Mouse (Mus musculus) CH12F3 (cell line): ENCODE measurements around the gene Hsd17b1.
"Not testable (repeated sequence)": the region's sequence is repeated elsewhere in the genome, so short reads cannot be mapped to it uniquely, and the experiment has no call there.

Source experiments
- in situ Hi-C: fragments of 300-500 bp; cut with MboI; formaldehyde crosslinking; loops from 2 replicates; pipeline ENCODE4 v1.14.3; 2020; ENCODE audit warnings: low sequenced_read_pairs

The Hsd17b1 gene

DNA sequence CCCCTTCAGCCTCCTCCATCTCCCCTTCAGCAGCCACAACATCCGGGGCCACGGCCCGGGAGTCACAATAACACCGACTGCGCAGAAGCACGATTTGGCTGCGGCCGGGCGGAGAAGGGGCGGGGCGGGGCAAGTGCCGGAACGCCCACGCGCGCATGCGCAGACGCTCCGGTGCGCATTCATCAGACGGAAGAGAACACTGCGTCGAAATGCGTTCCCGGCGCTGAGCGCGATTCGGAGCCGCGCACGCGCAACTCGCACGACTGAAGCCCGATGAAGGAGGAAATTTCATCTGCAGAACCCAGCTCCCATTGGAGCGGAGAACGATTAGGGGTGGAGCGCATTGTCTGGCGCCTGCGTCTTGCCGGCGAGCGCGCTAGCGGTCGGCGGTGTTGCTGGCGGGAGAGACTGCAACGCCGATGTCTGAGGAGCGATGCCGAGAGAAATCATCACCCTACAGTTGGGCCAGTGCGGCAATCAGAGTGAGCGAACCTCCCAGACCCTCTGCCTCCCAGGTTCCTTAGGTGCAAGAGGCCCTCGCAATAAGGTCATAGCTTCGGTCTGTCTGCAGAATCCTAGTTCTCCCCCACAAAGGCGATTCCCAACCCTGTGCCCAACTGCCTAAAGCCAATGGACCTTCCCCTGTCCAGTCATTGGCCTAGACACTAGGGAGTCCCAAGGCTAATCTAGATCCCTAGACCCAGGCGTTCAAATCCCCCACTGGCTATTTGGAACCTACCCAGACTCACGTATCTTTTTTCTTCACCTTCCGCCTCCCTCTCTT, 41.7 kb downstream of the Hsd17b1 start, which contains the start of the genes Retreg3 and Tubg1:
Gene Retreg3 (minus strand): TSS at position 133 of the 784 bp plus-strand sequence.
Gene Tubg1 (plus strand): TSS at position 178 of the 784 bp plus-strand sequence.
- in situ Hi-C loops = no loop called here

DNA sequence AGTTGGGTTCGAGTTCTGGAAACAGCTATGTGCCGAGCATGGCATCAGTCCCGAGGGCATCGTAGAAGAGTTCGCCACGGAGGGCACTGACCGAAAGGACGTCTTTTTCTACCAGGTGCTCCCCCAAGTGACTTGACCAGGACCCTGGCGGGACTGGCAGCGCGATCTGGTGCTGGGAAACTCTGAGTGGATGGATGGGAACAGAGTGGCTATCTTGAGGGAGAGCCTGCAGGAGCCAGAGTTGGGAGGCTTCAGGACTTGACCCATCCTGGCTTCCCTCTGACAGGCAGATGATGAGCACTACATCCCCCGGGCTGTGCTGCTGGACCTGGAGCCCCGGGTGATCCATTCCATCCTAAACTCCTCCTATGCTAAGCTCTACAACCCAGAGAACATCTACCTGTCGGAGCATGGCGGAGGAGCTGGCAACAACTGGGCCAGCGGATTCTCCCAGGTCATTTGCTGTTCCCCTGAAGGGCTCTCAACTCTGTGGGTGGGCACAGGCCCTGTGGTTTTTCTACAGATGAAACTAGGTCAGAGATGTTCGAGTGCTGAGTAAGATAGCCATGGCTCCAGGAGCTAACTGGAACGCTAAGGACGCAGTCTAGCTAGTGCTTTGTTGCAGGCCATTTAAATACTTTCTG, 42.5 kb downstream of the Hsd17b1 start:
- in situ Hi-C loops = no loop called here

DNA sequence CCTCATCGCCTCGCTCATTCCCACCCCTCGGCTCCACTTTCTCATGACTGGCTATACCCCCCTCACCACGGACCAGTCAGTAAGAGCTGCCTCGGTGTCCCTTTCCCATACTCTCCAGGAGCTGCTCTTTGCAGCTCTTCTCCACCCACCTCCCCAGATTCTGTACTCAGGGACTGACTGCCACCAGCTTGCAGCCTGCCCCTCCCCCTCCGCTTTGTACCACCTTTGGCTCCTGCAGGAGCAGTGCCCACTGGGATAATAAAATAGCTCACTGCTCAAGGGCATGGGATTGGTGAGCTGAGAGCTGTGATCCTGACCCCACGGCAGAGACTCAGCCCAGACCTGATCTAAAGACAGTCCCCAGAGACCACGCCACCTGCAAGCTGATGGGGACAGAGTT, 46.3 kb downstream of the Hsd17b1 start:
- in situ Hi-C loops = not testable (repeated sequence)

DNA sequence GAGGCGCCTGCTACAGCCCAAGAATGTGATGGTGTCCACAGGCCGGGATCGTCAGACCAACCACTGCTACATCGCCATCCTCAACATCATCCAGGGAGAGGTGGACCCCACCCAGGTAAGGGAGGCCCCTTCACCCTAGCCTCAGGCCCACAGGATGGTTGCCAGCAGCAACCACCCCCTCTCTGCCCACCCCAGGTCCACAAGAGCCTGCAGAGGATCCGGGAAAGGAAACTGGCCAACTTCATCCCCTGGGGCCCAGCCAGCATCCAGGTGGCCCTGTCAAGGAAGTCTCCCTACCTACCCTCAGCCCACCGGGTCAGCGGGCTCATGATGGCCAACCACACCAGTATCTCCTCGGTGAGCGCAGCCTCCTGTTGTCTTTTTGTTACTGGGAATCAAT, 46.8 kb downstream of the Hsd17b1 start:
- in situ Hi-C loops = not testable (repeated sequence)

DNA sequence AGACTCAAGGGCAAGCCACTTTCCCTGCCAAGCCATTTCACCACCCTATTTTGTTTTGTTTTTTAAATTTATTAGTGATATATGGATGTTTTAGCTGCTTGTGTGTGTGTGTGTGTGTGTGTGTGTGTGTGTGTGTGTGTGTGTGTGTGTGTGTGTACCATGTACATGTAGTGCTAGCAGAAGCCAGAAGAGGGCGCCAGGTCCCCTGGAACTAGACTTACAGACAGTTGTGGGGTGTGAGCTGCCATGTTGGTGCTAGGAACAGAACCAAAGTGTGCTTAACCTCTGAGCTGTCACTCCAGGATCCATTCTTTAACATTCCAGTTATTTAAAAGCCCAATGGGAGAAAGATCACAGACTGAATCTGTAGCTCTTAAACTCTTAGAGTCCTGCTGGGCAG, 48.9 kb downstream of the Hsd17b1 start:
- in situ Hi-C loops = no loop called here

DNA sequence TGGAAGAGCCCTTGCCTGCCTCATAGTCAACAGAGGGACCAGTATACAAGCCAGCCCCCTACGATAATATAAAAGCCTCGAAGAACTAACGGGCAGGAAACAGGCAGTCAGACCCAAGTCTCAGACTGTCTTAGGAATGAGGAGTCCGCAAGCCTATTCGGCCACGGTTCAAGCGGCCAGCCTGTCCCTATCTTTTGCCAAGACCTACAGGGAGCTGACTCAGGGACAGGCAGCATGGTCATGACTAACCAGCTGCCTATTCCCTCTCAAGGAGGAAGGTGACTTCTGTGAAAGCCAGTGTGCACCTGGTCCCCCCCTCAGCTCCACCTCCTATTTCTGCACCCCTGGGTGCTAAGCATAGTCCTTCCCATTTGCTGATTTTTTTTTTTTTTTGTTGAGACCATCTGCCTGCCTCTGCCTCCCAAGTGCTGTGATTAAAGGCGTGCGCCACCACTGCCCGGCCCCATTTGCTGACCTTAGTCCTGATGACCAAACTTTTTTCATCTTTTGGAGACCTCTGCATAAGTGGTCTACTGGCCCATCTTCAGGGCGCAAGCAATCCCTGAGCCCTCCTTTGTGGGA, 50.9 kb downstream of the Hsd17b1 start:
- in situ Hi-C loops = no loop called here
